Mouse (Mus musculus): ENCODE results near the gene Tcf3. TPM values are rescaled to one million over a fixed set of nuclear protein-coding genes. Genes with fewer than 3 reads are reported as not detected.
A peak's percentile ranks its signal among the peaks of the same experiment; 100 is the strongest.

Tcf3 gene
- 10 to 100 TPM; 15.6 to 17.3 TPM for total RNA-seq (2021)
- long read RNA-seq, experiment 1, transcript Tcf3-207 (19 exons, 2,920 nt) = minor isoform, 6 of 50 reads
- long read RNA-seq, experiment 1, transcript Tcf3-202 (19 exons, 2,829 nt) = minor isoform, 6 of 50 reads
- long read RNA-seq, experiment 1, transcript Tcf3-209 (19 exons, 2,950 nt) = major isoform, 11 of 50 reads
- long read RNA-seq, experiment 1, partial matches to known transcripts = 9 of 50 reads
- long read RNA-seq, experiment 1, other reads (novel, unspliced or antisense) = 9 of 50 reads
- long read RNA-seq, experiment 2, partial matches to known transcripts = 1 of 13 reads
- long read RNA-seq, experiment 2, other reads (novel, unspliced or antisense) = 4 of 13 reads

DNA sequence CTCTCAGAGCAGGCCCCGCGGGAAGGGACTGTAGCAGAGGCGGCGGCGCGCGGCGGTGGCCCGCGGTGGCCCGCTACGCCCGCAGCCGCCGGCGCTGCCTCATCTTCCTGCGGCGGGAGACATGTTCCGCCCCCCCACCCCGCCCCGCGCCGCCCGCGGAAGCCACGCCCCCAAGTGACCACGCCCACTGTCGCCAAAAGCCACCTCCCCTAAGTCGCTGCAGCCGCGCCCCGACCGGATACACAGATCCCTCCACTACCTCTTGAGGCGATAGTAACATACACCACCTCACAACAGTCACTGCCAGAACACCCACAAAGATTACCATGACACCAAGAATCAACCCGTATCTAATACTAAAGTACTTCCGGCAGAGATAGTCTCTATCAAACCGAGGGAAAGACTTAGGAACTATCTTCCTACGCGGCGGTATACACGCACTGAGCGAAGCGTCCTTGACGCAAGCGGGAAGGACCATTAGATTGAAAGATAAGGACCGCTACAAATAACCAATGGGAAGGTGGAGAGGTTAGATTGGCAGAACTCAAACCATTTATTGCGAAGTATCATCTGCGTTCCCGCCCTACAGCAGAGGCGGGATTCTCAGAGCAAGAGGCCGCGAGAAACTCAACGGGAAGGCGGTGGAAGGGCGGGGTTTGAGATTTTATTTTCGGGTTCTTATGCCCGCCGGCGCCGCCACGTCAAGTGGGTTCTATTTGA is at the start of gene Tcf3:
Tcf3 (minus strand) TSS at position 135 of the 720 bp plus-strand sequence.
- DNase-seq = peak; percentile 96 to 98

GRCm38 (mm10) chr10:80481002-80481401 is 47.6 kb upstream of the Tcf3 start:
- no peak for DNase-seq

DNA sequence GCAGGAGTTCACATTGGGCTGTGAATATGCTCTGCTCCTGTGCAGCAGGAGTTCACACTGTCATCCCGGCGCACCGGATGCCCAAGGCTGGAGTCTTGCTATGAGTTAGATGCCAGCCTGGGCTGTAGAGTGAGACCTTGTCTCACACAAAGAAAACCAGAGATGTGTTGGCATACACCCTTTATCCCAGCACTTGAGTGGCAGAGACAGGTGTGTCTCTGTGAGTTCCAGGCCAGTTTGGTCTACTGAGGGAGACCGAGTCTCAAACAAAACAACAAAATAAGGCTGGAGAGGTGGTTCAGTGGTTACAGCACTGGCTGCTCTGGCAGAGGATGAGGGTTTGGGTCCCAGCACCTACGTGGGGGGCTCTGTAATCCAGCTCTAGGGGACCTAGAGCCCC is 45.1 kb upstream of the Tcf3 start:
- no peak for DNase-seq

DNA sequence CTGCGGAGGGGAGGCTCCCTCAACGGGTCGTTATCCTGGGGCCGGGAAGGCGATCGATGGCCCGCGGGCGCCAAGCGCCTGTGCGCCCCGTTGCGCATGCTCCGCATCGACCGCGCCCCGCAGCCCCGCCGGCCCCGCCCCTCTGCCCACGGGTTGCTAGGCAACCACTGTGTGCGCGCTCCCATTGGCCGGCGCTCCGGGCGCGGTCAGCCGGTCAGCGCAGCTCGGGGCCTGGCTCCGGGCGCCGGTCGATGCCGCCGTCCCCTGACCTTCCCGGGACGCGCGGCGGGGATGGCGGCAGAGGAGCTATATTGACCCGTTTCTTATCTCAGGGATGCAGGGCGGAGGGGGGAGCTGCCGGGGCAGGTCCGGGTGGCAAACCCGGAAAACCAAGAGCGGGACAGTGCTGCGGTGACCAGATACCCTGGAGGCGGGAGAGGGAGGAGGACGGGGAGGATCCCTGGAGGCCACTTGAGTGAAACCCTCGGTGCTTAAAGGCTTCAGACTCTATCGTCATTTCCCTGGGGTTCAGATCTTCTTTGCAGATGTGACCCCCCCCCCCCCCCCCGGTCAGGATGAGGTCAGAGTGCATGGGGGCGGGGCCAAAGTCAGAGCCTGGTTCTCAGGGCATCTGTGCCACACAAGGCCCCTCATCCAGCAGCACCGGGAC is 42.0 kb upstream of the Tcf3 start:
- DNase-seq = peak; percentile 89 to 90

- DNase-seq = no peak
These were observed 31.6 kb upstream of the Tcf3 start for GRCm38 (mm10) chr10:80465066-80465465.

- DNase-seq = peak in 1 of 2 experiments; percentile 14
These were observed 31.1 kb upstream of the Tcf3 start for GRCm38 (mm10) chr10:80464381-80465035.

DNA sequence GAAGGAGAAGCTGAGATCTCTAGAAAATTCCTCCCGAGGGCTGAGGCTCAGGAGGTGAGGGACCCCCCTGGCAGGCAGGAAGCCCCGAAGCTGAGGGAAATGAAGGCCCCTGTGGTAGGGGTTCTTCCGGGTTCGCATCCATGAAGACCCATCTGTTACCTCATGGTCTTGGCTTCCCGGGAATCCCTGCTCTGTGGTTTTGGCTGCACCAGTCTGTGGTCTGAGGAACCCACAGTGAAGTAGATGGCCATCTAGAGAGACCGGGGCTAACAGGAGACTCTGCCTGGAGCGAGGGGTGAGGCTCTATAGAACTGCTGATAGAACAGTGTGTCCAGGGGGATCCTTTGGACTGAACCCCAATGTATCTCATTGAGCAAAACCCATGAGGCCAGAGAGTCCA is 27.9 kb upstream of the Tcf3 start:
- no peak for DNase-seq

- DNase-seq = no peak
These were observed 26.9 kb upstream of the Tcf3 start for GRCm38 (mm10) chr10:80460324-80460723.

GRCm38 (mm10) chr10:80459671-80460070 is 26.2 kb upstream of the Tcf3 start:
- no peak for DNase-seq

DNA sequence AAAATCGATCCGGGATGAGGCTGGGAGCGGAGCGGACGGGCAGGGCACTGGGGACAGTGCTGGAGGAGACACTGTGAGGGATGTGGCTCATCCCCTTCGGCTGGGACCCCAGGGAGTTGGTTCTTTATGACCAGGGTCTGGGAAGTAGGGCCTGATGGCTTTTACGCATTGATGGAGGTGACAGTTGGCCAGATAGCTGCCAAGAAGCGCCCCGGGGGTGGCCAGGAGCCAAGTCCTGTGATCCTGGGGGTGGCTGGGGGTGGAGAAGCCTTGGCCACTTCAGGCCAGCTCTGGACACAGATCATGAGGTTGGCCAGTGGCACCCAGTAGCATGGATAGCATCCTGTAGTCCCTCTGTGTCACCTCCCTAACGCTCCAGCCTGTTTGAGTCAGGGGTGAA is 25.8 kb upstream of the Tcf3 start:
- DNase-seq = no peak

DNA sequence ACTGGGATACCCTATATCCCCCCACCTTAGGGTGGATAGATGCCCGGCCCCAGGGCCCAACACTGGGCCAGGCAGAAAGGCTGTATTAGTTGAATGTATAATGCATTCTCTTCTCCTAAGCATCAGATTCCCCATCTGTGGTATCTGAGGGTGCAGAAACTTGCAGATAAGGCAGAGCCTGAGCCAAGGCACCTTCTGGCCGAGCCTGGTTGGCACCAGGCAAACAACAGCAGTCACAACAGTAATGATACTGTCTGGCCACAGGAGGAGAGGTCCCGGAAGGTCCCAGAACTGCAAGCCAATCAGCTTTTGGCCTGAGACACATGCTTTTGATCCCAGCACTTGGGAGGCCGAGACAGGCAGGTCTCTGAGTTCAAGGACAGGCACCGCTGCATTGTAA is 22.2 kb upstream of the Tcf3 start:
- DNase-seq = no peak

DNA sequence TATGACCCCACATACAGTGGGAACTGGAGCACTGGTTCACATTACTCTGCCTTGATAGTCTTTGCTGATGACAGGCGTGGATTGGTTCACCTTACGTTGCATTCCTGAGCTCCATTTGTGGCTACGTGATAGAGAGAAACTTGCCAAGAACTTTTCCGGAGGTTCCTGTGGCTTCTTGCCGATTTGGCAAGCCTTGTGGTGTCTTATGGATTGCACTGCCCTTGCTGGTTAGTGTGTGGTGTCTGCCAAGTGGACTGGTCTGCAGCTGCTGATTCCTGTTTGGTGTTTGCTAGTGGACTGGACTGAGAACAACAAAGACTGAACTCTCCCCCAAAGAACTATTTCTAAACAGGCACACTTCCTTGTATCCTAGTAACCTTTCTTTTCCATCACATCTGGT is 21.3 kb upstream of the Tcf3 start:
- DNase-seq = no peak

DNA sequence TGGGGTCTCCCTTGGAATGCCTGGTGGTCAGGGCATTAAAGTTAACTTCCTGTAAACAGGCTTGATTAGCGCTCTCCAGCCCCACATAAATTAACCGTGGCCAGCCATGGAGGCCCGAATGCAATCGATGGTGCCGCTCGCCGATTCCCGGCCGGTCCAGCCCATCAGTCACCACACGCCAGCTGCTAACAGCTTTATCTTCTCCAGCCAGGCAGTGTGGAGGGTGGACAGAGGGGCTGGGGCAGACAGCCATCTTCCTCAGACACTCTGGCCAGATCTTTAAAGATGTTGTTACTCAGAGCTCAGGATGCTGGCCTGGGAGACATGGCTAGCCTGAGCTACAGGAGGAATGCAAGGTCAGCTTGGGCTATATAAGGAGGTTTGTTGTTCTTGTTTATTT is 20.2 kb upstream of the Tcf3 start:
- no peak for DNase-seq

GRCm38 (mm10) chr10:80450599-80450998 is 17.2 kb upstream of the Tcf3 start:
- DNase-seq = no peak

DNA sequence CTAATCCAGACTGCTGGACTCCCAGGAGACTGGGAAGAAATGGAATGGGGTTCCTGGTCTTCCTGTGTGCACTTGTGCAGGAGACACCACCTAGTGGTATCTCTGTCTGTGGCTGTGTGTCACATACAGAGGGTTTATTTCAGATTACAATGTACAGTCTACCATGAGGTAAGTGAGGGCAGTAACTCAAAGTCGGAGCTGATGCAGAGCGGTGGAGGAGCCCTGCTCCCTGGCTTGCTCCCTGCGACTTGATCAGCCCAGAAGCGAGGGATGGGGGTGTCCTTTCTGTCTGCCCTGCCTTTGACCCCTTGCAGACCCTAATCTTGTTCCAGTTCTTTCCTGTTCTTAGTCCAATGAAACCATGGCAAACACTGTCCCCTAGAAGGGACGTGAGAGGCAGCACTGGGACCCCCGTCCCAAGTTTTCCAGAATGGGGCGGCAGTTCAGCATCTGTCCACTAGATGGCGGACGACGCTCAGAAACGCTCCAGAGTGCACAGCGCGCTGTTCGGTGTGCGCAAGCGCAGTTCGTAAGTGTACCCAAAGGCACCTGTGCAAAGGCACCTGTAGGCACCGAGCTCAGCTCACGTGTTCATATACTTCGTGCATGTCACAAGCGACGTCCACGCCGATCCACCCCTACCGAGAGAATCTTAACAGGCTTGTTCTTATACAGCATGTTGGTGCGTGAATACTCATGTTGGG is 12.6 kb upstream of the Tcf3 start:
- DNase-seq = peak; percentile 70 to 90

GRCm38 (mm10) chr10:80445052-80445451 is 11.6 kb upstream of the Tcf3 start:
- DNase-seq = no peak

DNA sequence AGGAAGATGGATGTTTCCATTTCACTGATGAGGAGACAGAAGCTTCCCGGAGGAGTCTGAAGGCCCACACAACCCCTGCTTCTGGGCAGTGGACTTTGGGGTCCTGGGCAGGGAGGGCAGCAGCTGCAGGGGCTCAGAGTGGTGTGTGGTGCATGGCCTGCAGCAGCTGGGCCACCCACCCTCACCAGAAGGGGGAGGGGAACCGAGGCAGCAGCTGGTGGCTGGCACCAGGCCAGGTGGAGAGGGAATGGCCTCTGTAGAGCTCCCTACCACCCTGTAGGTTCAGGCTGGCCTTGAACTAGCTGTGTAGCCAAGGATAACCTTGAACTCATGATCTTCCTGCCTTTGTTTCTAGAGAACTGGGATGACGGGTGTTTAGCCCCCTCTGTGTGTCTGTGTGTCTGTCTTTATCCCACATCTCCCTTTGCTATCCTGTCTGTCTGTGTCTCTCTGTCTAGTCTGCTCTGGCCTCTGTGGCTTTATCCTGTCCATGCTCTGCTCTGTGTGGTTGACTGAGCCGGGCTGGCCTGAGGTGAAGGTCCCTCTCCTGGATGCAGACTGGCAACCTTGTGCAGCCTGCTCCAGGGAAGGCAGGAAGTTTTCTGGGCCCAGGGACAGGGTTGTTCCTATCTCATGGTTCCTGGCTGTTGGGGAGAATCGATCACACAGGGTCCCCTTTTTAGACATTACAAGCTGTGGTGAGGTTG is 11.0 kb upstream of the Tcf3 start:
- no peak for DNase-seq

GRCm38 (mm10) chr10:80443575-80444278 is 10.3 kb upstream of the Tcf3 start:
- DNase-seq = no peak

GRCm38 (mm10) chr10:80442989-80443388 is 9.5 kb upstream of the Tcf3 start:
- no peak for DNase-seq

- DNase-seq = no peak
These were observed 8.2 kb upstream of the Tcf3 start for GRCm38 (mm10) chr10:80441598-80441997.

DNA sequence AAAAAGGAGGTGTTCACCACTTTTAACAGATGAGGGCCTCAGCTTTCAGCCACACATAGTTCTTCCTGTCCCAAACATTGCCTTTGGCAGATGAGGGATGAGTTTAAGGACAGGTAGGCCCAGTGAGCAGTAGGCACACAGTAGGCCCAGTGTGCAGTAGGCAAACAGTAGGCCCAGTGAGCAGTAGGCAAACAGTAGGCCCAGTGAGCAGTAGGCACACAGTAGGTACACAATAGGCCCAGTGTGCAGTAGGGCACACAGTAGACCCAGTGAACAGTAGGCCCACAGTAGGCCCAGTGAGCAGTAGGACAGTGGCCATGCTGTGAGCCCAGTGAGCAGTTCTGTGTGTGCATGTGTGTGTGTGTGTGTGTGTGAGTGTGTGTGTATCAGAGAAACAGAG is 6.6 kb upstream of the Tcf3 start:
- DNase-seq = no peak
